In the genomic region with DNA sequence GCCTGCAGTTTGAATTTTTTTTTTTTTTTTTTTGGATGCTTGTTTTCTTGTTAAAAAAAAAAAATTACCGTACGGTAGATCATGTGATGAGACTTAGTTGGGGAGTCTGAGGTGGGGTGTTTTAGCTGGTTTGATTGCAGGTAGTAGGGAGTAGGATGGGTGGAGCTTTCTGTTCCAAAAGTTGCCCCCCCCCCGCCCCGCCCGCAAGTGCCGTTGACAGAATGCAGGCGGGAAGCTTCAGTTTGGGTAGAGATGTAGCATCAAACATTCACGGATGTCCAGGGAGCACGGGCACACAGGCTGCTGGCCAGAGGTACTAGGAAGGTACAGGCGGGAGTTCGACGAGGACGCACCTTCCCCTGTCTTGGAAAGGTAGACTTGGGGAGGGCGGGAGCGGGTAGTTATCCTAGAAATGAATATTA, we compare ENCODE assay signal across 8 mouse cellular contexts. TPM values are rescaled to one million over a fixed set of nuclear protein-coding genes. Genes with fewer than 3 reads are reported as not detected.
DNase-seq lines count a peak whose midpoint lies in the region; ATAC-seq and TF ChIP-seq lines count a peak whose summit lies in the region.

No protein-coding gene starts in this region.

- peak; percentile 41 for ATAC-seq in cerebellum, adult (ENCODE audit: insufficient number of reproducible peaks, low FRiP score, low TSS enrichment)
- peak; percentile 9 for ATAC-seq in forebrain, embryonic 16.5 days
- peak; percentile 7 for ATAC-seq in lung, postnatal 0 days

- TF ChIP-seq CTCF in lung, postnatal 0 days (IDR thresholded peaks at IDR 0.05): no peak
- no peak for TF ChIP-seq CTCF in spleen, adult 2 months (IDR thresholded peaks at IDR 0.05; ENCODE audit: extremely low read depth, insufficient read depth, insufficient read length, insufficient replicate concordance)

- H3K4me2 ChIP-seq in forebrain, embryonic 16.5 days (ENCODE audit: low read length): peak overlapping the region; percentile 94
- H3K4me2 ChIP-seq in lung, postnatal 0 days (replicated peaks; ENCODE audit: low read depth, low read length): peak overlapping the region; percentile 93

- H3K27me3 ChIP-seq in forebrain, embryonic 16.5 days (replicated peaks; ENCODE audit: control insufficient read depth, insufficient read depth, low read length): no peaks in the 10 kb centered on the region
- H3K27me3 ChIP-seq in lung, postnatal 0 days (replicated peaks; ENCODE audit: insufficient read depth, low read length): no peaks in the 10 kb centered on the region
- H3K27me3 ChIP-seq in spleen, adult 2 months (ENCODE audit: control insufficient read depth, insufficient read depth, low read length): no peaks in the 10 kb centered on the region

- WGBS in forebrain, embryonic 16.5 days: under 1% methylated on average over 15 of the region's 15 CpGs
- under 1% methylated on average over 15 of the region's 15 CpGs for WGBS in lung, postnatal 0 days
- under 1% methylated on average over 15 of the region's 15 CpGs for WGBS in spleen, adult 2 months

- no peak for DNase-seq in cerebellum, adult 8-10 months
- peak; percentile 53 to 55 for DNase-seq in cerebellum, adult 18-20 months
- peak; percentile 60 for DNase-seq in kidney, adult 18-20 months
- DNase-seq in lung, postnatal 0 days (ENCODE audit: low spot score): no peak
- DNase-seq in spleen, adult 2 months (ENCODE audit: low read depth in 1 of 2, low spot score in 2 of 2): peak in 1 of 2 experiments; percentile 40
- DNase-seq in urinary bladder, postnatal 14 days (ENCODE audit: low spot score): no peak

- no peak for TF ChIP-seq POLR2A in spleen, adult 2 months (IDR thresholded peaks at IDR 0.05; ENCODE audit: low read depth, low read length)

- H3K9ac ChIP-seq in forebrain, embryonic 16.5 days (replicated peaks; ENCODE audit: low read depth, low read length): peak overlapping the region; percentile 83
- H3K9ac ChIP-seq in lung, postnatal 0 days (replicated peaks; ENCODE audit: low read depth): peak overlapping the region; percentile 82

- peaks cover 35% of the 10 kb centered on the region for H3K4me1 ChIP-seq in forebrain, embryonic 16.5 days (replicated peaks; ENCODE audit: control insufficient read depth, insufficient read depth, low read length)
- 0 out of 2 replicates have a peak, but pooled peaks cover 3% of the 10 kb centered on the region for H3K4me1 ChIP-seq in lung, postnatal 0 days (ENCODE audit: insufficient read depth, low read depth, low read length)
- H3K4me1 ChIP-seq in spleen, adult 2 months (ENCODE audit: control insufficient read depth, insufficient read depth, insufficient read length): peaks cover 2% of the 10 kb centered on the region

- peak overlapping the region; percentile 99 for H3K27ac ChIP-seq in forebrain, embryonic 16.5 days (ENCODE audit: low read length)
- H3K27ac ChIP-seq in lung, postnatal 0 days (ENCODE audit: low read length): peak overlapping the region; percentile 95; the same call in 1 of the 2 replicates
- peak overlapping the region; percentile 76 for H3K27ac ChIP-seq in spleen, adult 2 months (ENCODE audit: insufficient read depth, low read length)

- H3K4me3 ChIP-seq in forebrain, embryonic 16.5 days (replicated peaks; ENCODE audit: low read length): peak overlapping the region; percentile 68
- H3K4me3 ChIP-seq in lung, postnatal 0 days (ENCODE audit: low read depth, low read length): peak overlapping the region; percentile 71
- H3K4me3 ChIP-seq in spleen, adult 2 months (ENCODE audit: extremely low read depth, insufficient read depth, insufficient read length): peak overlapping the region; percentile 62

- TF ChIP-seq EP300 in lung, postnatal 0 days (IDR thresholded peaks at IDR 0.05): peak; percentile 14; the same call in 1 of the 2 replicates

- no peaks in the 10 kb centered on the region for H3K36me3 ChIP-seq in forebrain, embryonic 16.5 days (ENCODE audit: control insufficient read depth, insufficient read depth)
- no peaks in the 10 kb centered on the region for H3K36me3 ChIP-seq in lung, postnatal 0 days (ENCODE audit: insufficient read depth, low read length)
- peaks cover 2% of the 10 kb centered on the region for H3K36me3 ChIP-seq in spleen, adult 2 months (ENCODE audit: control insufficient read depth, insufficient read depth, low read length)

- H3K9me3 ChIP-seq in forebrain, embryonic 16.5 days (ENCODE audit: control insufficient read depth, low read length): no peaks in the 10 kb centered on the region
- H3K9me3 ChIP-seq in lung, postnatal 0 days (ENCODE audit: low read length): no peaks in the 10 kb centered on the region

RNA-seq across cellular contexts. Expression of gene Cdkn1b, which starts 8.7 kb away (rescaled TPM):
- 39.4 and 50.8 TPM in 2 replicates for polyA plus RNA-seq in forebrain, embryonic 16.5 days (2015; fragmentation: Nextera tagmentation; extraction: Ambion mirVana)
- 43.4 and 46.2 TPM in 2 replicates for polyA plus RNA-seq in lung, postnatal 0 days (2015; fragmentation: Nextera tagmentation; extraction: Ambion mirVana)
- polyA plus RNA-seq in spleen, adult 2 months (2012; rRNA removed): 30.3 and 35.3 TPM in 2 replicates

RNA-seq across cellular contexts. Expression of gene Gpr19, which starts 30.5 kb away (rescaled TPM):
- polyA plus RNA-seq in forebrain, embryonic 16.5 days (2015; fragmentation: Nextera tagmentation; extraction: Ambion mirVana): 44.4 and 48.9 TPM in 2 replicates
- polyA plus RNA-seq in lung, postnatal 0 days (2015; fragmentation: Nextera tagmentation; extraction: Ambion mirVana): 9.3 and 9.8 TPM in 2 replicates
- 6.4 and 7.0 TPM in 2 replicates for polyA plus RNA-seq in spleen, adult 2 months (2012; rRNA removed)

RNA-seq across cellular contexts. Expression of gene Apold1, which starts 52.6 kb away (rescaled TPM):
- 4.2 and 4.8 TPM in 2 replicates for polyA plus RNA-seq in forebrain, embryonic 16.5 days (2015; fragmentation: Nextera tagmentation; extraction: Ambion mirVana)
- 3.5 and 4.2 TPM in 2 replicates for polyA plus RNA-seq in lung, postnatal 0 days (2015; fragmentation: Nextera tagmentation; extraction: Ambion mirVana)
- polyA plus RNA-seq in spleen, adult 2 months (2012; rRNA removed): 1.1 TPM in 2 replicates

Comparison
In these comparisons a context has a peak if more than half of its experiments do, and no peak if none do; other contexts are left out.
1. DNase-seq: peak in cerebellum, adult 18-20 months (2 of 2) and kidney, adult 18-20 months (single experiment); none in cerebellum, adult 8-10 months (single experiment), lung, postnatal 0 days (single experiment) and urinary bladder, postnatal 14 days (single experiment).
2. Peak in every context shown above with its lines, with median percentiles within 50 percentile points of each other: ATAC-seq, H3K27ac ChIP-seq and H3K4me3 ChIP-seq.